Mouse (Mus musculus) embryonic fibroblast, embryonic 13.5 days (primary cell): ENCODE measurements around the gene Kcnj12. TPM values are rescaled to one million over a fixed set of nuclear protein-coding genes. Genes with fewer than 3 reads are reported as not detected.

ENCODE experiments used
- H3K27ac ChIP-seq: 2 replicates; pipeline ENCODE4 v1.5.1; 2012; ENCODE audit warnings: low read length, control low read depth, inconsistent platforms; ENCODE audit not compliant: insufficient read depth
- H3K4me1 ChIP-seq: 2 replicates; pipeline ENCODE4 v1.6.1; 2011; ENCODE audit warnings: low read length; ENCODE audit not compliant: control insufficient read depth, insufficient read depth
- H3K4me3 ChIP-seq: 2 replicates; pipeline ENCODE4 v1.5.1; 2011; ENCODE audit warnings: mild to moderate bottlenecking, control low read depth, low read length; ENCODE audit not compliant: insufficient read depth
- CTCF ChIP-seq: IDR thresholded peaks from 2 replicates; pipeline ENCODE4 v1.5.1; 2011; ENCODE audit warnings: mild to moderate bottlenecking, control low read depth, low read length, moderate library complexity, borderline replicate concordance; ENCODE audit not compliant: insufficient read depth
- POLR2A ChIP-seq: IDR thresholded peaks from 2 replicates; pipeline ENCODE4 v1.6.1; 2011; ENCODE audit warnings: low read depth, mild to moderate bottlenecking, control low read depth, low read length, moderate library complexity
- polyA plus RNA-seq: library from polyadenylated mRNA; stranded (reverse); fragments of >200 nt; gene quantifications from 2 replicates; pipeline ENCODE4 v1.2.4, GENCODE M21; 2011; ENCODE audit warnings: low read depth; ENCODE audit not compliant: missing spikeins, insufficient read length

The Kcnj12 gene
- polyA plus RNA-seq, 1 experiment, result not detected

DNA sequence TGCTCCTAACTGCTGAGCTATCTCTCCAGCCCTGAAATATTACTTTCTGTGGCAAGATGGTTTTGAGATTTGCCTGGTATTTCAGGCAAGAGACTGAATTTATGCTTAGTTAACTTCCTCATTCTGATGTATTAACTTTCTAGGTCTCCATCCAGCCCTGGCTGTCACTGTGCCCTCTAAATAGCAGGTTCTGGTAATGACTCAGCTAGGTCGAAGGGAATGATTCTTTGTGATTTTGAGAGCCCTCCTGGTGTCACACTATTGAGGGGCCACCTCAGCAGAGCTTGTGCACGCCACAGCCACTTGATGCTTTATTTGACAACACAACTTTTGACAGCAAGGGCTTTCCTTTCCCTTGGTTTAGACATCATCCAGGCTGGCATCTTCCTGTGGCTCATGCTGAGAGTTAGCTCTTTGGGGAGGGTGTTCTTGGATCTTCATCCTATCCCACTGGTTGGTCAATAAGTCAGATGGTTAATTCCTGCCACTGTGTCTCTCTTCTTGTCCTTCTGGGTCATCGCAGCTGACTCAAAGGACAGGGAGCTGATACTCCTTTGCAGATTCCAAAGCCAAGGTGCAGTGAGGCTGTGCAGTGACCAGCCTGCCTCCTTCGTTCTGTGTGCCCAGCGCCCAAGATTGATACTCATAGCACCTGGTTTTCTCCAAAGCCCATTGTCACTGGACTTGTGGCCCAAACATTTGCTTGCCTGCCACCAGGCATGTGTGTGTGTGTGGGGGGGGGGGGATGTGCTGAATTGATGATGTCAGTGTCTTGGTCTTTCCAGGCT lies 9.5 kb downstream of the Kcnj12 start:
- no peaks in the 10 kb centered on the region for H3K4me1 ChIP-seq
- no peak overlapping the region for H3K4me3 ChIP-seq
- no peak overlapping the region for H3K27ac ChIP-seq
- TF ChIP-seq CTCF, result no peak
- TF ChIP-seq POLR2A, result no peak

DNA sequence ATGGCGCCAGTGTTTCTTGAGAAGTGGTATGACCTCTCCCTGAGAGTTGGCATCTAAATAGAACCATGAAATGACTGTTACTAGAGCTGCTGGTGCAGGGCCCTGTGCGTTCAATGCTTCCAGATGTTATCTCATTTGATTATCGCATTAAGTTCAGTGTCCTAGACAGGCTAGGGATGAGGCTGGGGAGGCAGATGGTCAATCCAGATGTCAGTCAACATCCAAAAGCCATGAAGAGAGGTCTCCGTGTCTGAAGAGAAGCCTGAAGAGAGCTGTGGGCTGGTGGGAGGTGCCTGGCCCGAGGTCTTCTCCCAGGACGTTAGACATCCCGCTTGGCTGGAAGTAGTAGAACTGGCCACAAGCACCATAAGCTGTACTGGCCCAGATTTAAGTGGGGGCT lies 10.1 kb downstream of the Kcnj12 start:
- TF ChIP-seq CTCF (no peak), POLR2A (no peak)
- Histone ChIP-seq H3K27ac (no peak overlapping the region), H3K4me3 (no peak overlapping the region)

DNA sequence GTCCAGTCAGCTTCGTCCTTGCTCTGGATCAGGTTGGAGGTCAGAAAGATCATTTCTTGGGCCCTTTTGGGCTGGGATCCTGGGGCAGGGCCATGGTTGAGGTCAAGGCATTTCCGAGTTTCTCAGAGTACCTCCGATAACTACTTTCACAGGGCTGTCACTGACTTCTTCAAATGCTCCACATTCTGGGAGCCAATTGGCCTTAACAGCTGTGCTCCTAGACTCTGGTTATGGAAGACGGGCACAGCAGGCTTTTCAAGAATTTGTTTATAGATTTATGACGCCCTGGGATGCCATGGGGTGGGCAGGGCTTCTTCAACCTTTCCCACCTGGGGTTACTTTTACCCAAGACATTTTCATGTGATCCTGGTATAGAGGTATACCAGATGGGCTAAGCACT lies 10.8 kb downstream of the Kcnj12 start:
- H3K4me1 ChIP-seq, result no peaks in the 10 kb centered on the region
- TF ChIP-seq POLR2A (no peak), CTCF (no peak)
- no peak overlapping the region for H3K4me3 ChIP-seq
- H3K27ac ChIP-seq, result no peak overlapping the region

More for the DNA sequence above, 10.1 kb downstream of the Kcnj12 start:
- no peaks in the 10 kb centered on the region for H3K4me1 ChIP-seq

DNA sequence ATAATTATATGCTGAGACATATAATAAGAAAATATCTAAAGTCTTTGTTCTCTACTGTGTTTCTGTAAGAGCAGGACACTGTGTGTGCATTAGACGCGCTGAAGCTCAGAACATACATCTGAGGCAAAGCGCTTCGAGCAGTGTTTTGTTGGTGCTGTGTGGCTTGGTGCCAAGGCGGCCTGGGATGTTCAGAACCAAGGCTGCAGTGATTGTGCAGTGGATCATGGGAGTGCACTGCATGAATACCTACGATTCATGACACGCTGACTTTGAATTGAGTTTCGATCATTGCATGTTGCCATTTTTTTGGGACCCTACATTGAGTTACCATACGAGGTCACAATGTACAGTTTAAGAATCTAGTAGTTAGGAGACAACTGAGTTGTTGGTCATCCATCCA lies 14.3 kb downstream of the Kcnj12 start:
- Histone ChIP-seq H3K27ac (no peak overlapping the region), H3K4me3 (no peak overlapping the region), H3K4me1 (no peaks in the 10 kb centered on the region)
- TF ChIP-seq CTCF (no peak), POLR2A (no peak)

DNA sequence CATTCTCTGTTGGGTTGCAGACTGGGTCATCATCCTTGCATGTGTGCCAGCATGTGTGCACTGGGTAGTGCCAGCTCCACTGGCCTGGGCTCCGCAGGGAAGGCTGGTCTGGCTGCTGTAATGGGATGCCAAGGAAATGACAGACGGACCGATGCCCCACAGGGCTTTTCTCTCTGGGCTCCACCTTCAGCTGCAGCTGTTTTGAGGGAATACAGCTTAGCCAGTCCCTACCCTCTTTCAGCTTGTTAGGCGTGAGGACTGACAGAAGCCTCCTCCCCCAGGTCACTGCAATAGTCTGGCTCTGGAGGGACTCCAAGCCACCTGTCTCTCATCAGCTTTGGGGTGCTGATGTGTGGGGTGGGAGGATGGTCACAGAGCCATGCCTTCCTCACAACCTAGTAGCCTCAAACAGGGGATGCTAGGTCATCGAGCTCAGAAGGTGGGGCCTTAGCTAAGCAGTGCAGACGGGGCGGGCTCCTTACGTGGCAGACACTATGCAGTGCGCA lies 16.0 kb downstream of the Kcnj12 start:
- H3K4me1 ChIP-seq, result no peaks in the 10 kb centered on the region
- H3K27ac ChIP-seq, result no peak overlapping the region
- TF ChIP-seq POLR2A (no peak), CTCF (no peak)
- H3K4me3 ChIP-seq, result no peak overlapping the region

DNA sequence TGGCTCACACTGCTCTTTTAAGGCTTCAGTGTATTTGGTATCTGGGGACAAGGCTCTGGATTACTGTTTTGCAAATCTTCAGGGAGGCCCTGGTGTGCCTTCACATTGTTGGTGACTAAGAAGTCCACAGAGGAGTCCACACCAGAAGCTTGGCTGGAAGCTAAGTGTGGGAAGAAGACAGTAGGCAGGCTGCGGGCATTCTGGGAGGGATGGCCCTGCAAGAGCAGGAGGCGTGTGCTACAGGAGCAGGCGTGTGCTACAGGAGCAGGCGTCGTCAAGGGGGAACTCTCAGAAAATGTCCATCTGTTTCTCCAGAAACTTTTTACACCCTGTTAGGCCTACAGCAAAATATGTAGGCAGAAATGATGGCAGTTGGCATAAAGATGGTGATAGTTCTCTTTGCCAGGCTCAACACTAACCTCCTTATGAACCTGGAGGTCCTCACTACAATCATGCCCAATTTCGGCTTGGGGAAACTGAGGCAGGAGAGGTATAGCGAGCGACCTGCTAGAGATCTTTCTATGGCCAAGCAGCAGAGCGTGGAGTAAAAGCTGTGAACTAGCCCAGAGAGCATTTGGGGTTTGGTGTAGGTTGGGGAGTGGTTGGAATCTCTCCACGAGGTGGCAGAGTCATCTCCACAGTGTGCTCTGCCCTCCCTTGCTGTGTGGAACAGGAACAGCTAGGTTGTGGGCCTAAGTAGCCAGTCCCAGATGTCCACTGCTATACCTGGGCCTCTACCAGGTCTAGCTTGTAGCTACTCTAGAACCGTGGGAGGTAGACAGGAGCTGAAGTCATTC lies 18.7 kb downstream of the Kcnj12 start:
- Histone ChIP-seq H3K4me1 (no peaks in the 10 kb centered on the region), H3K27ac (no peak overlapping the region), H3K4me3 (no peak overlapping the region)
- TF ChIP-seq POLR2A (no peak), CTCF (no peak)

DNA sequence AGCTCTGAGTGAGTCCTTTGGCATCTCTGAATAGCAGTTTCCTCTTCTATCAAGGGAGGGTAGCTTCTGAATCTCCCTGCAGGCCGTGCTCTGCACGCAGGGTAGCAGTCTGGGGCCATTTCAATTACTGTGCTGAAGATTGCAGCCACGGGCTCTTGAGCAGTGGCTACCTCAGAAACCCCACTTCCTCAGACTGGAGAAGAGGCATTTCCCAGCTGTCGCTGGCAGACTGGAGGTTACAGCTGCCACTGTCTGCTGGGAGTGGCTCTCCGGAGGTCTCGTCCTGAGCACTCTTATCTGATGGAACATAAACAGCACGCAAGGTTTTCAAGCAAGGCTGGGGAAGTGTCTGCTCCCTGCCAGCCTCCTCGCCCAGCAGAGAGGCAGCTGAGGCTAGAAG lies 20.2 kb downstream of the Kcnj12 start:
- Histone ChIP-seq H3K4me3 (no peak overlapping the region), H3K27ac (no peak overlapping the region)
- TF ChIP-seq CTCF (no peak), POLR2A (no peak)

DNA sequence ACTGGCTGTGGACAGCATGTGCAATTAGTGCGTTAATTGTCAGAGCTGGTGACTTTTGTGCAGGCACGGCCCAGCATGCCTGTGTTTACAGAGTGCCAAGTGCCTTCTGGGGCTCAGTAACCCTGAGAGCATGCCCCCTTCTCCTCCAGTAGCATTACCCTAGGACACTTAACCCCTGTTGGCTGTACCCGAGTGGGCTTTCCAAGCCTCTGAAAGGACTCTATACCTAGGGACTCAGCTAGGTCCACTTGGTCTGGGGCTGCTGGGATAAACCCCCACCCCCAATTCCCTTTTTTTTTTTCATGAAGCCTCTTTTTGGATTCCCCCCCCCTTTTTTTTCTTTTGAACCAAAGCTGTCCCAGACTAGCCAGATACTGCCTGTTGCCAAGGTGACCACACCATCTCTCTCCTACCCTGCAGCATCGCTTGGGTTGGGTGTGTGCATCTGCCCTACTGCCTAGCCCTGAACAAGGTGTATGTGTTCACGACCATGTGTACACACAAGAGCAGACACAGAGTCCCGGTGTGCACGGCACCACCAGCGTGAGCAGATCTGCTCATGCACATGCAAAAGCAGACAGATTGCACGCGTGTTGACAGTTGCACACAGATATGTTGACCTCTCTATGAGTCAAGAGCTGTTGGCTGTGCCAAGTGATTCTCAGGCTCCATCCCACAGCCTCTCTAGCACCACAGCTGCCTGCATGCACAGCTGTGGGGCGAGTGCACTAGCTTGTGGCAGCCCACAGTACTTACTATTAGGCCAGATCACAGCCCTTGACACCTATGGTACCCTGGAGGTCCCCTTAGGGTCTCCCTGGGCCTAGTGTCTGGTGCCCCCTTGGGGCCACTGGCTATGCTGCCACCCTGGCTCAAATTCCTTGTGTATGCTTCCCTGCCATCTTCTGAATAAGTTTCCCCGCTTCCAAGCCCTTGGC lies 21.0 kb downstream of the Kcnj12 start:
- no peak overlapping the region for H3K4me3 ChIP-seq
- no peaks in the 10 kb centered on the region for H3K4me1 ChIP-seq
- TF ChIP-seq CTCF (no peak), POLR2A (no peak)
- H3K27ac ChIP-seq, result no peak overlapping the region

More for the DNA sequence above, 20.2 kb downstream of the Kcnj12 start:
- no peaks in the 10 kb centered on the region for H3K4me1 ChIP-seq

DNA sequence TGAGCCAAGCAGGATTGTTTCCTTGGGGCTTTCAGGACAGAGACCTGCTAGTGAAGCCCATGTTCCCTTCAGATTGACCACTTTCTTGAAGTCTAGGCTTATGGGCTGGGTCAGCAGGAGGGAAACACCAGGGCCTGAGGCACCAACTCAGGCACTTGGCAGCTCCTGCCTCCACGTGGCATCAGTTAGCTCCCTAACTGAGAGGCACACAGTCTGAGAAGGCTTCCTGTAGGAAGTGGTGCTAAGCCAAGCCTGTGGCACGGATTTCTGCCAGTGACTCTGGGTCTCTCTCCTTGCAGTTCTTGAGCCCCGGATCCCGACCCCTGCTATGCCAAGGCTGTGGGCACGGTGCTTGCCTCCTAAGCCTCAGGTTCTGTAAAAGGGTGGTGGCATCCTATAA lies 22.4 kb downstream of the Kcnj12 start:
- TF ChIP-seq POLR2A (no peak), CTCF (no peak)
- no peak overlapping the region for H3K4me3 ChIP-seq
- no peak overlapping the region for H3K27ac ChIP-seq
- H3K4me1 ChIP-seq, result no peaks in the 10 kb centered on the region
